Mouse (Mus musculus) embryonic facial prominence, embryonic 14.5 days (tissue): ENCODE data around the gene Iapp. TPM values are rescaled to one million over a fixed set of nuclear protein-coding genes. Genes with fewer than 3 reads are reported as not detected.
A peak's percentile ranks its signal among the peaks of the same experiment; 100 is the strongest.
"Not testable (repeated sequence)": the region's sequence is repeated elsewhere in the genome, so short reads cannot be mapped to it uniquely, and the experiment has no call there.

ENCODE experiments used
- ATAC-seq: fragments of 200-750 bp; cut with Nextera tagmentation; 2 replicates; pipeline ENCODE4 v1.8.0; 2017; ENCODE audit warnings: low read depth, moderate number of reproducible peaks, moderate TSS enrichment
- DNase-seq: peaks from one replicate; pipeline ENCODE4 v3.0.0-alpha.2; 2015; ENCODE audit warnings: low spot score
- H3K27ac ChIP-seq: fragments of 300-500 bp; sonication (generic); replicated peaks from 2 replicates; pipeline ENCODE4 v1.5.1; 2014; ENCODE audit warnings: low read depth, mild to moderate bottlenecking, low read length, moderate library complexity
- H3K27me3 ChIP-seq: fragments of 300-500 bp; sonication (generic); replicated peaks from 2 replicates; pipeline ENCODE4 v1.6.1; 2014; ENCODE audit warnings: low read length; ENCODE audit not compliant: control insufficient read depth, insufficient read depth
- H3K36me3 ChIP-seq: fragments of 300-500 bp; sonication (generic); 2 replicates; pipeline ENCODE4 v1.6.1; 2014; ENCODE audit warnings: low read length, mixed read lengths; ENCODE audit not compliant: control insufficient read depth, insufficient read depth
- H3K4me1 ChIP-seq: fragments of 300-500 bp; sonication (generic); 2 replicates; pipeline ENCODE4 v1.6.1; 2014; ENCODE audit warnings: antibody characterized with exemption, low read length; ENCODE audit not compliant: control insufficient read depth, insufficient read depth
- H3K4me2 ChIP-seq: fragments of 300-500 bp; sonication (generic); 2 replicates; pipeline ENCODE4 v1.6.1; 2014; ENCODE audit warnings: low read depth, mild to moderate bottlenecking, low read length, moderate library complexity, mixed read lengths
- H3K4me3 ChIP-seq: fragments of 300-500 bp; sonication (generic); 2 replicates; pipeline ENCODE4 v1.5.1; 2014; ENCODE audit warnings: low read depth, mild to moderate bottlenecking, low read length
- H3K9ac ChIP-seq: fragments of 300-500 bp; sonication (generic); 2 replicates; pipeline ENCODE4 v1.6.1; 2014; ENCODE audit warnings: low read depth, mild to moderate bottlenecking, low read length, moderate library complexity, mixed read lengths
- H3K9me3 ChIP-seq: fragments of 300-500 bp; sonication (generic); 2 replicates; pipeline ENCODE4 v1.6.1; 2016; ENCODE audit warnings: low read length; ENCODE audit not compliant: control insufficient read depth
- WGBS: fragments of 180-500 bp; shearing (Covaris S2); extraction: QIAGEN DNeasy Blood & Tissue Kit; methylation state at CpG from one replicate; pipeline ENCODE4 v1.1.7; 2014; 5-methylcytosine and 5-hydroxymethylcytosine counted together
- polyA plus RNA-seq: library from polyadenylated mRNA; unstranded; fragments of >200 nt; fragmentation: Nextera tagmentation; extraction: Ambion mirVana; gene quantifications from 2 replicates; pipeline ENCODE4 v1.2.1, GENCODE M21; 2014

Gene Iapp
- polyA plus RNA-seq, 1 experiment from 2014 or later: 0.35 TPM

GRCm38 (mm10) chr6:142347431-142348385 is 49.5 kb downstream of the Iapp start:
- Histone ChIP-seq H3K4me1 (0 out of 2 replicates have a peak, but pooled peaks cover 5% of the 10 kb centered on the region), H3K4me3 (no peak overlapping the region), H3K36me3 (peaks cover 22% of the 10 kb centered on the region), H3K9me3 (no peaks in the 10 kb centered on the region), H3K9ac (no peak overlapping the region), H3K27ac (no peak overlapping the region), H3K4me2 (no peak overlapping the region), H3K27me3 (no peaks in the 10 kb centered on the region)
- ATAC-seq (no peak; the same call in 1 of the 2 replicates), DNase-seq (peak; percentile 15)
- 74% methylated on average over 11 of the region's 11 CpGs for WGBS

- not testable (repeated sequence) for DNase-seq, ATAC-seq, H3K9ac ChIP-seq, H3K27me3 ChIP-seq, H3K4me3 ChIP-seq, H3K9me3 ChIP-seq, H3K4me2 ChIP-seq, H3K27ac ChIP-seq, H3K4me1 ChIP-seq
- WGBS: 88% methylated on average over 3 of the region's 3 CpGs
- peaks cover 48% of the 10 kb centered on the region for H3K36me3 ChIP-seq
These were observed 53.9 kb downstream of the Iapp start for GRCm38 (mm10) chr6:142352099-142352498.

Other genes starting within 250 kb of the Iapp start
- 0.35 TPM in 1 of 2 replicates, not detected in the other for gene Slco1a6, start 89.9 kb upstream of the Iapp start, polyA plus RNA-seq
- 0.75 and 0.96 TPM in 2 replicates for gene Slco1a5, start 24.6 kb downstream of the Iapp start, polyA plus RNA-seq
- 13.2 and 16.8 TPM in 2 replicates for gene Pyroxd1, start 47.2 kb downstream of the Iapp start, polyA plus RNA-seq
- gene Recql, start 88.7 kb downstream of the Iapp start, polyA plus RNA-seq: 22.9 and 30.2 TPM in 2 replicates
- 133 and 142 TPM in 2 replicates for gene Golt1b, start 88.8 kb downstream of the Iapp start, polyA plus RNA-seq
- gene Spx, start 115.0 kb downstream of the Iapp start, polyA plus RNA-seq: 1.1 TPM in 2 replicates
- not detected in 2 replicates for gene Gys2, start 174.7 kb downstream of the Iapp start, polyA plus RNA-seq
- 218 and 247 TPM in 2 replicates for gene Ldhb, start 209.5 kb downstream of the Iapp start, polyA plus RNA-seq